Mouse (Mus musculus) C2C12 (cell line): ENCODE measurements around the gene Trmt1l.

Experiments used
- CTCF ChIP-seq: IDR thresholded peaks from one replicate; pipeline ENCODE4 v1.5.1; 2011; ENCODE audit not compliant: control insufficient read depth, insufficient read depth, insufficient read length
- FOSL1 ChIP-seq: IDR thresholded peaks from one replicate; pipeline ENCODE4 v1.8.0; 2011; ENCODE audit warnings: mild to moderate bottlenecking, low read length; ENCODE audit not compliant: poor library complexity, insufficient read depth, severe bottlenecking
- MAX ChIP-seq: IDR thresholded peaks from one replicate; pipeline ENCODE4 v1.6.1; 2011; ENCODE audit warnings: mild to moderate bottlenecking, control low read depth
- MYOG ChIP-seq: IDR thresholded peaks from one replicate; pipeline ENCODE4 v1.6.1; 2011; ENCODE audit not compliant: control insufficient read depth, insufficient read length; ENCODE audit errors: extremely low read depth
- USF1 ChIP-seq: IDR thresholded peaks from one replicate; pipeline ENCODE4 v1.6.1; 2011; ENCODE audit warnings: low read depth, mild to moderate bottlenecking, control low read depth, moderate library complexity

DNA sequence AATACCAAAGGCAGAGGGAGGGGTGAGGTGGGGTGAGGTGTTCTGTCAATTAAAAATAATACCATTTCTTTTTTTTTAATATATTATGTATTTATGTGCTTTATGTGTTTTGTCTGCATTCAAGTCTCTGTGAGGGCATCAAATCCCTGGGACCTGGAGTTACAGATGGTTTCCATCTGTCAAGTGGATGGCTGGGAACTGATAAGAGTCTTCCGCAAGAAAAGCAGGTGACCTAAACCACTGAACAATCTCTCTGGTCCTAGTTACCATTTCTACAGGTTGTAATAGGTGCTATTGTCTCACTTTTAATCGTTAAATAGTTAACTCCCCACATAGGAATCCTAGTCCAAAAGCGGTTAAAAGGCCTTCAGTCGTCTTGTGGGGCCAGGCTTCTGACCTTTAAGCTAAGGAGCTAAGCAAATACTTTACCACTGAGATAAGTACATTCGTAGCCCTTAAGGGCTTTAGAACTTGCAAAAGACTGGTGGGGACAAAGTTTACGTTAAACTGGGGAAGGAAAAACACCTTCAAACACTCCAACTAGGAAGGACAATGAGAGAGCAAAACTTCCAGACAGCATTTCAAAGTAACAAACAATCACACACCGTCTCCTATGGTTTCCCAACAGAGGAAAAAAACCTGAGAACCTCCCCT is 1.3 kb upstream of the Trmt1l start:
- TF ChIP-seq CTCF = no peak
- TF ChIP-seq USF1 = no peak
- TF ChIP-seq MYOG = no peak
- TF ChIP-seq MAX = no peak
- TF ChIP-seq FOSL1 = no peak
